Mouse (Mus musculus): Measurements from ENCODE around the gene Spata25. TPM values are rescaled to one million over a fixed set of nuclear protein-coding genes. Genes with fewer than 3 reads are reported as not detected.

Spata25 gene
- total and polyA plus RNA-seq, 2 experiments from 2014 or later, result not detected

DNA sequence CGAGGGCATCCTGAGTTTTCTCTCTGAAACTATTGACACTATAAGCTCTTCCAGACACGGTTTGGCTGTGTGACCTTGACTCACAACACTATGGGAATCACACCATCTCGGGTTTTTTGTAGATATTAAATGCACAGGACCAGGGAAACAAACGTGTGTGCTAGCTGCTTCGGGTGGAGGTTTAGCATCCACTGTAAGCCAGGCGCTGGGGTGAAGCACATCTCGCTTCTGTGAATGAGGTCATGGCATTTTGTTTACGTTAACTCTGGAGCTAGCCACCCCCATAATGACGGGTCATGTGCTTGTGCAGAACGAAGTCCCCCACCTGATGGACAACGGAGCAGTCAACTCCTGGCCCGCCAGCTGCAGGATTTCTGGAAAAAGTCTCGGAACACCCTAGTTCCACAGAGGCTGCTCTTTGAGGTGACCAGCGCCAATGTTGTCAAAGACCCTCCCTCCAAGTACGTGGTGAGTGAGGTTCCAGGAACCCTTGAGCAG lies 41.9 kb downstream of the Spata25 start:
- H3K9me3 ChIP-seq (ENCODE audit: low read length), result no peaks in the 10 kb centered on the region
- peaks cover 7% of the 10 kb centered on the region; the same call in 1 of the 2 replicates for H3K36me3 ChIP-seq (ENCODE audit: insufficient read depth, low read length)
- H3K9ac ChIP-seq (replicated peaks; ENCODE audit: low read length, poor library complexity, severe bottlenecking), result peak overlapping the region; percentile 94
- WGBS, result 9% methylated on average over 15 of the region's 15 CpGs
- no peak for TF ChIP-seq CTCF (IDR thresholded peaks at IDR 0.05)
- ATAC-seq (ENCODE audit: low FRiP score) (0 out of 2 replicates have a peak, but pooled peaks have one; percentile 20), DNase-seq (ENCODE audit: low spot score) (peak; percentile 34)
- no peaks in the 10 kb centered on the region for H3K27me3 ChIP-seq (ENCODE audit: insufficient read depth, low read length)
- peak overlapping the region; percentile 90 for H3K4me2 ChIP-seq (ENCODE audit: low read depth, low read length, poor library complexity, severe bottlenecking)
- peak overlapping the region; percentile 77 for H3K4me3 ChIP-seq (ENCODE audit: low read depth, low read length)
- H3K27ac ChIP-seq (ENCODE audit: low read depth, low read length), result peak overlapping the region; percentile 84
- H3K4me1 ChIP-seq (ENCODE audit: insufficient read depth, low read length), result peaks cover 6% of the 10 kb centered on the region; the same call in 1 of the 2 replicates

- WGBS, result 2% methylated on average over 75 of the region's 89 CpGs
Measured at GRCm38 (mm10) chr2:164785481-164786387, 42.6 kb downstream of the Spata25 start, which contains the start of gene Snx21. Gene Snx21, plus strand, starts transcription at chr2:164785823.

GRCm38 (mm10) chr2:164784869-164785420 lies 43.4 kb downstream of the Spata25 start:
- 8% methylated on average over 7 of the region's 7 CpGs for WGBS
- Histone ChIP-seq H3K4me3 (ENCODE audit: low read depth, low read length) (peak overlapping the region; percentile 77), H3K4me1 (ENCODE audit: insufficient read depth, low read length) (peaks cover 6% of the 10 kb centered on the region; the same call in 1 of the 2 replicates), H3K9me3 (ENCODE audit: low read length) (no peaks in the 10 kb centered on the region), H3K27ac (ENCODE audit: low read depth, low read length) (peak overlapping the region; percentile 84), H3K4me2 (ENCODE audit: low read depth, low read length, poor library complexity, severe bottlenecking) (peak overlapping the region; percentile 90), H3K27me3 (ENCODE audit: insufficient read depth, low read length) (no peaks in the 10 kb centered on the region), H3K36me3 (ENCODE audit: insufficient read depth, low read length) (no peaks in the 10 kb centered on the region), H3K9ac (replicated peaks; ENCODE audit: low read length, poor library complexity, severe bottlenecking) (peak overlapping the region; percentile 94)
- DNase-seq (ENCODE audit: low spot score), result no peak
- no peak for TF ChIP-seq CTCF (IDR thresholded peaks at IDR 0.05)
- ATAC-seq (ENCODE audit: low FRiP score), result no peak

More at GRCm38 (mm10) chr2:164785481-164786387, 42.6 kb downstream of the Spata25 start, which contains the start of gene Snx21:
- ATAC-seq (ENCODE audit: low FRiP score), result peak; percentile 82
- Histone ChIP-seq H3K36me3 (ENCODE audit: insufficient read depth, low read length) (peaks cover under 1% of the 10 kb centered on the region; the same call in 1 of the 2 replicates), H3K4me1 (ENCODE audit: insufficient read depth, low read length) (peaks cover 6% of the 10 kb centered on the region; the same call in 1 of the 2 replicates), H3K4me2 (ENCODE audit: low read depth, low read length, poor library complexity, severe bottlenecking) (peak within 1 kb of the TSS; percentile 90), H3K9ac (replicated peaks; ENCODE audit: low read length, poor library complexity, severe bottlenecking) (peak within 1 kb of the TSS; percentile 94), H3K27ac (ENCODE audit: low read depth, low read length) (peak within 1 kb of the TSS; percentile 84), H3K4me3 (ENCODE audit: low read depth, low read length) (peak within 1 kb of the TSS; percentile 77), H3K27me3 (ENCODE audit: insufficient read depth, low read length) (no peaks in the 10 kb centered on the region), H3K9me3 (ENCODE audit: low read length) (no peaks in the 10 kb centered on the region)
- TF ChIP-seq CTCF (IDR thresholded peaks at IDR 0.05), result peak; percentile 69
- peak; percentile 81 for DNase-seq (ENCODE audit: low spot score)

GRCm38 (mm10) chr2:164783926-164784581 lies 44.3 kb downstream of the Spata25 start:
- peak; percentile 48 for TF ChIP-seq CTCF (IDR thresholded peaks at IDR 0.05)
- peak; percentile 46 for DNase-seq (ENCODE audit: low spot score)
- H3K9ac ChIP-seq (replicated peaks; ENCODE audit: low read length, poor library complexity, severe bottlenecking), result no peak overlapping the region
- no peak overlapping the region for H3K4me3 ChIP-seq (ENCODE audit: low read depth, low read length)
- ATAC-seq (ENCODE audit: low FRiP score), result no peak
- H3K4me2 ChIP-seq (ENCODE audit: low read depth, low read length, poor library complexity, severe bottlenecking), result no peak overlapping the region
- no peaks in the 10 kb centered on the region for H3K27me3 ChIP-seq (ENCODE audit: insufficient read depth, low read length)
- no peaks in the 10 kb centered on the region for H3K9me3 ChIP-seq (ENCODE audit: low read length)
- H3K36me3 ChIP-seq (ENCODE audit: insufficient read depth, low read length), result no peaks in the 10 kb centered on the region
- H3K27ac ChIP-seq (ENCODE audit: low read depth, low read length), result no peak overlapping the region
- WGBS, result 83% methylated on average over 7 of the region's 7 CpGs
- H3K4me1 ChIP-seq (ENCODE audit: insufficient read depth, low read length), result peaks cover 6% of the 10 kb centered on the region; the same call in 1 of the 2 replicates

- WGBS, result 72% methylated on average over 4 of the region's 4 CpGs
- Histone ChIP-seq H3K27me3 (ENCODE audit: insufficient read depth, low read length) (no peaks in the 10 kb centered on the region), H3K4me3 (ENCODE audit: low read depth, low read length) (no peak overlapping the region), H3K27ac (ENCODE audit: low read depth, low read length) (no peak overlapping the region), H3K9me3 (ENCODE audit: low read length) (no peaks in the 10 kb centered on the region), H3K36me3 (ENCODE audit: insufficient read depth, low read length) (no peaks in the 10 kb centered on the region), H3K9ac (replicated peaks; ENCODE audit: low read length, poor library complexity, severe bottlenecking) (no peak overlapping the region), H3K4me1 (ENCODE audit: insufficient read depth, low read length) (peaks cover 3% of the 10 kb centered on the region; the same call in 1 of the 2 replicates), H3K4me2 (ENCODE audit: low read depth, low read length, poor library complexity, severe bottlenecking) (no peak overlapping the region)
- TF ChIP-seq CTCF (IDR thresholded peaks at IDR 0.05), result no peak
- ATAC-seq (ENCODE audit: low FRiP score) (no peak), DNase-seq (ENCODE audit: low spot score) (no peak)
Measured at GRCm38 (mm10) chr2:164781876-164782275, 46.5 kb downstream of the Spata25 start.
